Mouse (Mus musculus): ENCODE measurements around the gene Itgb7.

DNA sequence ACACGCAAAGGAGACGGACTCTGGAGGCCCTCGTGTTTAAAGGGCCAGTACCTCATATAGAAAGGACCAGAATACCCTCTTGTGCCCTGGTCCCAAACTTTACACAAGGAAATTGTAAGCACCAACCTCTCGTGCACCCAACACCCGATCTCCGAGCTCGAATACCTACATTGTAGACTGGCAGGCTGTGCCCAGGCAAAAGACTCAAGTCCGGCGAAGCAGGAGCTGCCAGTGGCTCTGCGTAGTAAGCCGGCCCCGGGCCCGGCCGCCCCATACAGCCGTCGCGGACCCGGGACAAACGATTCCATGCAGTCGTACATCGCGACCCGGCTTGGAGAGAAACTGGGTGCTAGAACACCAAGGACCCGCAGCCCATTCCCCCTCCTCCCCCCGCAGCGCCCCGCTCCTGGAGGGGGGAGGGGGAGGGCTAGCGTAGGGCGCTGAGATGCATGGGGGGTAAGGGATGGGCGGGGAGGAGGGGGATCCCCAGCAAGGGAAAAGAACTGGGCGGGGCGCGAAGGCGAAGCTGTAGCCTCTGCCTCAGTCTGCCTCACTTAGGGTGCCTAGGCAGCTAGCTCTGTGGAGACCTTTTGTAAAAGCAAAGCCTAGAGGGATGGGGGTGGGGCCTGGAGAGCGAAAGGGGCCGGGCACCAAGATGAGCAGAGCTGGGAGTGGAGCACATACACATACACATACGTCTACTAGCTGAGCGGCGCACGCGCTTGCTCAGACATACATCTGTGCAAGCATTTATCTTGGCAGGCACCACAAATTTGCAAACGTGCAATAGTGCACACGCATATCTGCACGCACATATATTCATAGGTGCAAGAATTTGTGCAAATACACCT, 14.4 kb upstream of the Itgb7 start:
- no peak for TF ChIP-seq CTCF (IDR thresholded peaks at IDR 0.05; ENCODE audit: low read depth, low read length)
- TF ChIP-seq TAL1 (conservative IDR thresholded peaks at IDR 0.05; ENCODE audit: low read depth, low read length), result no peak
- no peak for TF ChIP-seq GATA2 (IDR thresholded peaks at IDR 0.05; ENCODE audit: borderline replicate concordance, low read depth, low read length)
